Mouse (Mus musculus) bone marrow macrophage, adult 2 months (primary cell): Measurements from ENCODE around the gene Gm1604a.
"Not testable (repeated sequence)": the region's sequence is repeated elsewhere in the genome, so short reads cannot be mapped to it uniquely, and the experiment has no call there.

Source experiments
- CTCF ChIP-seq: IDR thresholded peaks from 2 replicates; pipeline ENCODE4 v1.5.1; 2012; ENCODE audit warnings: low read depth, mild to moderate bottlenecking, low read length, moderate library complexity
- POLR2A ChIP-seq: IDR thresholded peaks from 2 replicates; pipeline ENCODE4 v1.6.1; 2012; ENCODE audit warnings: mild to moderate bottlenecking, low read depth, low read length, borderline replicate concordance

- not testable (repeated sequence) for TF ChIP-seq POLR2A, CTCF
These were observed 29.9 kb upstream of the Gm1604a start for GRCm38 (mm10) chr17:6995504-6995903.
